Mouse (Mus musculus): ENCODE measurements around the gene Psmd9. TPM values are rescaled to one million over a fixed set of nuclear protein-coding genes. Genes with fewer than 3 reads are reported as not detected.
A peak's percentile ranks its signal among the peaks of the same experiment; 100 is the strongest.

Psmd9 gene
- 18.4 and 19.5 TPM in 2 replicates for polyA plus RNA-seq (2012; ENCODE audit: insufficient read depth, insufficient read length, missing spikeins)

- Histone ChIP-seq H3K4me1 (ENCODE audit: control insufficient read depth, insufficient read depth, insufficient read length, low read length) (no peaks in the 10 kb centered on the region), H3K27ac (replicated peaks; ENCODE audit: low read depth, low read length) (no peak within 1 kb of the TSS), H3K4me3 (ENCODE audit: insufficient read depth, low read depth, low read length) (no peak within 1 kb of the TSS)
These were observed at the start of gene Psmd9 for GRCm38 (mm10) chr5:123169284-123169683. Psmd9 (plus strand) TSS chr5:123169413.

GRCm38 (mm10) chr5:123120624-123121215, 48.5 kb upstream of the Psmd9 start:
- Histone ChIP-seq H3K4me3 (ENCODE audit: insufficient read depth, low read depth, low read length) (no peak overlapping the region), H3K27ac (replicated peaks; ENCODE audit: low read depth, low read length) (no peak overlapping the region), H3K4me1 (ENCODE audit: control insufficient read depth, insufficient read depth, insufficient read length, low read length) (no peaks in the 10 kb centered on the region)

- Histone ChIP-seq H3K27ac (replicated peaks; ENCODE audit: low read depth, low read length) (no peak overlapping the region), H3K4me3 (ENCODE audit: insufficient read depth, low read depth, low read length) (no peak overlapping the region), H3K4me1 (ENCODE audit: control insufficient read depth, insufficient read depth, insufficient read length, low read length) (no peaks in the 10 kb centered on the region)
These were observed 47.0 kb upstream of the Psmd9 start for GRCm38 (mm10) chr5:123122181-123122580.

- no peak overlapping the region for H3K27ac ChIP-seq (replicated peaks; ENCODE audit: low read depth, low read length)
- no peaks in the 10 kb centered on the region for H3K4me1 ChIP-seq (ENCODE audit: control insufficient read depth, insufficient read depth, insufficient read length, low read length)
- no peak overlapping the region for H3K4me3 ChIP-seq (ENCODE audit: insufficient read depth, low read depth, low read length)
These were observed 44.1 kb upstream of the Psmd9 start for GRCm38 (mm10) chr5:123125105-123125504.

- no peaks in the 10 kb centered on the region for H3K4me1 ChIP-seq (ENCODE audit: control insufficient read depth, insufficient read depth, insufficient read length, low read length)
- H3K27ac ChIP-seq (replicated peaks; ENCODE audit: low read depth, low read length): no peak overlapping the region
- H3K4me3 ChIP-seq (ENCODE audit: insufficient read depth, low read depth, low read length): no peak overlapping the region
These were observed 43.4 kb upstream of the Psmd9 start for GRCm38 (mm10) chr5:123125638-123126406.

- Histone ChIP-seq H3K4me1 (ENCODE audit: control insufficient read depth, insufficient read depth, insufficient read length, low read length) (no peaks in the 10 kb centered on the region), H3K4me3 (ENCODE audit: insufficient read depth, low read depth, low read length) (no peak overlapping the region), H3K27ac (replicated peaks; ENCODE audit: low read depth, low read length) (no peak overlapping the region)
These were observed 42.2 kb upstream of the Psmd9 start for GRCm38 (mm10) chr5:123127031-123127430.

- H3K4me3 ChIP-seq (ENCODE audit: insufficient read depth, low read depth, low read length): peak overlapping the region; percentile 4; the same call in 1 of the 2 replicates
- H3K4me1 ChIP-seq (ENCODE audit: control insufficient read depth, insufficient read depth, insufficient read length, low read length): no peaks in the 10 kb centered on the region
- peak overlapping the region; percentile 24; the same call in 1 of the 2 replicates for H3K27ac ChIP-seq (replicated peaks; ENCODE audit: low read depth, low read length)
These were observed 40.6 kb upstream of the Psmd9 start for GRCm38 (mm10) chr5:123128426-123129169.

- Histone ChIP-seq H3K4me3 (ENCODE audit: insufficient read depth, low read depth, low read length) (no peak overlapping the region), H3K4me1 (ENCODE audit: control insufficient read depth, insufficient read depth, insufficient read length, low read length) (peaks cover under 1% of the 10 kb centered on the region; the same call in 1 of the 2 replicates), H3K27ac (replicated peaks; ENCODE audit: low read depth, low read length) (no peak overlapping the region)
These were observed 39.9 kb upstream of the Psmd9 start for GRCm38 (mm10) chr5:123129170-123129757.

- peaks cover 6% of the 10 kb centered on the region for H3K4me1 ChIP-seq (ENCODE audit: control insufficient read depth, insufficient read depth, insufficient read length, low read length)
- H3K4me3 ChIP-seq (ENCODE audit: insufficient read depth, low read depth, low read length): no peak overlapping the region
- no peak overlapping the region for H3K27ac ChIP-seq (replicated peaks; ENCODE audit: low read depth, low read length)
These were observed 39.0 kb upstream of the Psmd9 start for GRCm38 (mm10) chr5:123130030-123130813.

- H3K27ac ChIP-seq (replicated peaks; ENCODE audit: low read depth, low read length): no peak overlapping the region
- peaks cover 6% of the 10 kb centered on the region for H3K4me1 ChIP-seq (ENCODE audit: control insufficient read depth, insufficient read depth, insufficient read length, low read length)
- no peak overlapping the region for H3K4me3 ChIP-seq (ENCODE audit: insufficient read depth, low read depth, low read length)
These were observed 38.4 kb upstream of the Psmd9 start for GRCm38 (mm10) chr5:123130814-123131148.

- peaks cover 10% of the 10 kb centered on the region for H3K4me1 ChIP-seq (ENCODE audit: control insufficient read depth, insufficient read depth, insufficient read length, low read length)
- no peak within 1 kb of the TSS for H3K27ac ChIP-seq (replicated peaks; ENCODE audit: low read depth, low read length)
- H3K4me3 ChIP-seq (ENCODE audit: insufficient read depth, low read depth, low read length): peak within 1 kb of the TSS; percentile 32
These were observed 36.7 kb upstream of the Psmd9 start, which contains the start of gene Rhof for GRCm38 (mm10) chr5:123132308-123133071. Rhof (minus strand) TSS chr5:123132692.

- Histone ChIP-seq H3K4me1 (ENCODE audit: control insufficient read depth, insufficient read depth, insufficient read length, low read length) (peaks cover 10% of the 10 kb centered on the region), H3K27ac (replicated peaks; ENCODE audit: low read depth, low read length) (no peak overlapping the region), H3K4me3 (ENCODE audit: insufficient read depth, low read depth, low read length) (no peak overlapping the region)
These were observed 36.0 kb upstream of the Psmd9 start for GRCm38 (mm10) chr5:123133083-123133783.

GRCm38 (mm10) chr5:123133784-123134143, 35.4 kb upstream of the Psmd9 start:
- Histone ChIP-seq H3K27ac (replicated peaks; ENCODE audit: low read depth, low read length) (no peak overlapping the region), H3K4me3 (ENCODE audit: insufficient read depth, low read depth, low read length) (no peak overlapping the region), H3K4me1 (ENCODE audit: control insufficient read depth, insufficient read depth, insufficient read length, low read length) (peaks cover 10% of the 10 kb centered on the region)
